Mouse (Mus musculus): ENCODE measurements around the gene Aass. TPM values are rescaled to one million over a fixed set of nuclear protein-coding genes. Genes with fewer than 3 reads are reported as not detected.

Aass gene
- polyA plus RNA-seq, 1 experiment from 2014 or later: 2.1 TPM

Other genes starting within 250 kb of the Aass start
- 4.4 and 6.4 TPM in 2 replicates for gene Fezf1, start 115.4 kb upstream of the Aass start, polyA plus RNA-seq (2016; fragmentation: Nextera tagmentation; extraction: Ambion mirVana)

Measured in midbrain, embryonic 10.5 days (tissue).